Comparison of ENCODE assay signal across 8 mouse cellular contexts in the genomic region with DNA sequence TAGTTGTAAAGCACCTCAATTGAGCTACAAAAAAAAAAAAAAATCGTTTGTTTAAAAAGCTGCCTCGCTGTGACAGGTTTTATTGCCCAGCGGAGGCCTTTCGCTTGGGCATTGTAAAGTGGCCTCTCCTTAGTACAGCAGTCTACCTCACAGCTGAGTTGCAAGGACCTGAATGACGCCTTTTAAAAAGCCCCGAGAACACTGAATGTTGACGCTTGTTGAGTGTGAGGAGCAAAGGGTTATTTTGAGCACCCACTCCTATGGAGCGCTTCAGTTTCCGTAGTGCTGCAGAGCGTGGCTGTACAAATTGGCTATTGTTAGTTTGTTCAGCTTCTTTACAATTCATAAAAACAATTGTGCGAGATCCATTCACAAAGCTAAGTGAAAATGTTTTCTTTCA. TPM values are rescaled to one million over a fixed set of nuclear protein-coding genes. Genes with fewer than 3 reads are reported as not detected.
A peak's percentile ranks its signal among the peaks of the same experiment; 100 is the strongest.
DNase-seq lines count a peak whose midpoint lies in the region; ATAC-seq lines count a peak whose summit lies in the region.

No protein-coding gene starts in this region.

- 19% methylated on average over 11 of the region's 11 CpGs for WGBS in limb, embryonic 10.5 days
- 1% methylated on average over 11 of the region's 11 CpGs for WGBS in neural tube, embryonic 15.5 days

- H3K4me3 ChIP-seq in erythroblast, embryonic 14.5 days (replicated peaks) = peak overlapping the region; percentile 99
- peak overlapping the region; percentile 86 for H3K4me3 ChIP-seq in limb, embryonic 10.5 days
- H3K4me3 ChIP-seq in neural tube, embryonic 15.5 days (replicated peaks) = peak overlapping the region; percentile 80

- no peaks in the 10 kb centered on the region for H3K9me3 ChIP-seq in erythroblast, embryonic 14.5 days (ENCODE audit: control insufficient read depth, low read length)
- H3K9me3 ChIP-seq in limb, embryonic 10.5 days (replicated peaks) = no peaks in the 10 kb centered on the region
- no peaks in the 10 kb centered on the region for H3K9me3 ChIP-seq in neural tube, embryonic 15.5 days (replicated peaks)

- H3K4me1 ChIP-seq in erythroblast, embryonic 14.5 days (ENCODE audit: control insufficient read depth) = peaks cover 38% of the 10 kb centered on the region
- H3K4me1 ChIP-seq in limb, embryonic 10.5 days = peaks cover 15% of the 10 kb centered on the region
- peaks cover 36% of the 10 kb centered on the region for H3K4me1 ChIP-seq in neural tube, embryonic 15.5 days

- H3K27me3 ChIP-seq in erythroblast, embryonic 14.5 days (ENCODE audit: control insufficient read depth) = no peaks in the 10 kb centered on the region
- H3K27me3 ChIP-seq in limb, embryonic 10.5 days (ENCODE audit: low read depth, poor library complexity, severe bottlenecking) = no peaks in the 10 kb centered on the region
- H3K27me3 ChIP-seq in neural tube, embryonic 15.5 days (replicated peaks) = no peaks in the 10 kb centered on the region

- intact Hi-C loops in left cerebral cortex, postnatal 10 days (cut with DNase I) = no loop called here

- DNase-seq in embryo, embryonic 11 days = peak; percentile 28
- no peak for DNase-seq in embryo, embryonic 10 days (ENCODE audit: low spot score)
- DNase-seq in CD4-positive, CD25-positive, alpha-beta regulatory T cell, adult 2 months (ENCODE audit: low read depth, low spot score) = peak; percentile 51
- DNase-seq in limb, embryonic 10.5 days (ENCODE audit: low spot score) = no peak
- no peak for DNase-seq in right cerebral cortex, adult 2 months (ENCODE audit: low spot score in 2 of 2)
- DNase-seq in left cerebral cortex, postnatal 10 days (ENCODE audit: extremely low spot score in 1 of 2, low spot score in 2 of 2) = no peak

- peak overlapping the region; percentile 93 for H3K9ac ChIP-seq in neural tube, embryonic 15.5 days (replicated peaks)

- peak overlapping the region; percentile 94 for H3K27ac ChIP-seq in limb, embryonic 10.5 days
- peak overlapping the region; percentile 96 for H3K27ac ChIP-seq in neural tube, embryonic 15.5 days (replicated peaks)

- peaks cover 2% of the 10 kb centered on the region; the same call in 1 of the 2 replicates for H3K36me3 ChIP-seq in erythroblast, embryonic 14.5 days (ENCODE audit: control insufficient read depth)
- 0 out of 2 replicates have a peak, but pooled peaks cover 2% of the 10 kb centered on the region for H3K36me3 ChIP-seq in limb, embryonic 10.5 days
- H3K36me3 ChIP-seq in neural tube, embryonic 15.5 days = no peaks in the 10 kb centered on the region

- no peak for ATAC-seq in neural tube, embryonic 15.5 days (ENCODE audit: low FRiP score)

- H3K4me2 ChIP-seq in neural tube, embryonic 15.5 days = peak overlapping the region; percentile 88

RNA-seq across cellular contexts. Expression of a gene that starts 1.4 kb away (rescaled TPM):
- polyA plus RNA-seq in erythroblast, embryonic 14.5 days (2012) = 8.4 TPM in 2 replicates
- 464 and 513 TPM in 2 replicates for polyA plus RNA-seq in limb, embryonic 10.5 days (2016; fragmentation: Nextera tagmentation; extraction: Ambion mirVana)
- 502 and 529 TPM in 2 replicates for polyA plus RNA-seq in neural tube, embryonic 15.5 days (2015; fragmentation: Nextera tagmentation; extraction: Ambion mirVana)
- total RNA-seq in left cerebral cortex, postnatal 10 days (2021) = 100 to 1,000 TPM; 154 to 157 TPM

RNA-seq across cellular contexts. Expression of a gene that starts 30.4 kb away (rescaled TPM):
- polyA plus RNA-seq in erythroblast, embryonic 14.5 days (2012) = 0.48 and 0.49 TPM in 2 replicates
- 12.6 and 12.9 TPM in 2 replicates for polyA plus RNA-seq in limb, embryonic 10.5 days (2016; fragmentation: Nextera tagmentation; extraction: Ambion mirVana)
- polyA plus RNA-seq in neural tube, embryonic 15.5 days (2015; fragmentation: Nextera tagmentation; extraction: Ambion mirVana) = 10.6 and 11.5 TPM in 2 replicates
- 10 to 100 TPM; 10.2 to 10.3 TPM for total RNA-seq in left cerebral cortex, postnatal 10 days (2021)

RNA-seq across cellular contexts. Expression of a gene that starts 53.8 kb away (rescaled TPM):
- not detected in 2 replicates for polyA plus RNA-seq in erythroblast, embryonic 14.5 days (2012)
- not detected in 2 replicates for polyA plus RNA-seq in limb, embryonic 10.5 days (2016; fragmentation: Nextera tagmentation; extraction: Ambion mirVana)
- 0.19 and 0.20 TPM in 2 replicates for polyA plus RNA-seq in neural tube, embryonic 15.5 days (2015; fragmentation: Nextera tagmentation; extraction: Ambion mirVana)
- total RNA-seq in left cerebral cortex, postnatal 10 days (2021) = under 1 TPM; 0.26 to 0.62 TPM

Comparison
In these comparisons a context has a peak if more than half of its experiments do, and no peak if none do; other contexts are left out.
1. DNase-seq: peak in embryo, embryonic 11 days (single experiment) and CD4-positive, CD25-positive, alpha-beta regulatory T cell, adult 2 months (single experiment); none in embryo, embryonic 10 days (single experiment), limb, embryonic 10.5 days (single experiment), right cerebral cortex, adult 2 months (0 of 2) and left cerebral cortex, postnatal 10 days (0 of 2).
2. RNA of a gene that starts 1.4 kb away (polyA plus RNA-seq): 464 to 513 TPM in limb, embryonic 10.5 days and 502 to 529 TPM in neural tube, embryonic 15.5 days; 8.4 TPM in erythroblast, embryonic 14.5 days; every median in the first group is over 10 times any median in the second.
3. Peak in every context shown above with its lines, with median percentiles within 50 percentile points of each other: H3K4me3 ChIP-seq.